23 mouse cellular contexts compared by ENCODE assay signal in the genomic region with DNA sequence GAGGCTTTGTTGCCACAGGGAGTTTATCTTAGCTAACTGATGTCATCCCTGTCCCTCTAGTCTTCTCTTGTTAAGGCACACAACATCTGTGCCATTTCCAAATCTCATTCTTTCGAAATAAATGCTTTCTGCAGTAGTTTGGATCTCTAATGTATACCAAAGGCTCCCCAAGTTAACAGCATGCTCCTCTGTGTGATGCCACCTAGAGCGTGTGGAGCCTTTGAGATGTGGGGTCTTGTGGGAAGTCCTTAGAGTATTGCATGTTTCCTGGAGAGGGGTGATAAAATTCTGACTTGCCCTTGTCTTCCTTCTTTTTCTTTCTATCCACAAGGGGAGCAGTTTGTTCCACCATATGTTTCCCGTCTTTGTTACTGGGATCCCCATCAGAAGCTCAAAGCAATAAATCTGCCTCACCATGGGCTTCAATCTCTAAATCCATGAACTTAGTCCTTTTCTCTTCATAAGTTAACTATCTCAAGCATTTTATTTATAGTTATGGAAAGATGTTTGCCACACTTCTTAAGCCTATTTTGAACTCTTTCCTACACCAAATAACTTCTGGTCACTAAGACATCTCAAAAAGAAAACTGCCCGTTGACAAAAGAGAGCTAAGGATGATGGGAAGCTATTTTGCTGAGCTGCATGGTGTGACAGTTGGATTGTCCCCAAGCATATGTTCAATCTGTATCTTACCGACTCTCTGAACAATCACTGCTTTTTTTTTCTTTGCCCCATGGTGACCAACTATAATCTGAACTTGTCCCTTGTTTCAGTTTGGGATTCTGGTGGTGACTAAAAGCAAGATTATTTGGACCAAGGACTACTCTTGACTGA.
"Had no signal": no experiment of that assay in that cellular context is flagged by ENCODE, and none has a peak within 500 bp of the region (broad histone marks: within the 10 kb centered on the region; RNA-seq: fewer than 3 reads in every experiment).

No protein-coding gene starts in this region.

- H3K9me3 ChIP-seq: heart, embryonic 10.5 days; heart, embryonic 12.5 days; hindbrain, embryonic 13.5 days; hindbrain, embryonic 15.5 days; kidney, embryonic 15.5 days; limb, embryonic 13.5 days; limb, embryonic 15.5 days had no signal

- H3K36me3 ChIP-seq: heart, embryonic 10.5 days; heart, embryonic 12.5 days; hindbrain, embryonic 13.5 days; hindbrain, embryonic 15.5 days; kidney, embryonic 15.5 days; limb, embryonic 13.5 days; limb, embryonic 15.5 days had no signal

- H3K4me1 ChIP-seq: heart, embryonic 10.5 days; heart, embryonic 12.5 days; hindbrain, embryonic 13.5 days; hindbrain, embryonic 15.5 days; kidney, embryonic 15.5 days; limb, embryonic 13.5 days; limb, embryonic 15.5 days had no signal

- H3K27me3 ChIP-seq: heart, embryonic 12.5 days; hindbrain, embryonic 13.5 days; hindbrain, embryonic 15.5 days; kidney, embryonic 15.5 days; limb, embryonic 13.5 days; limb, embryonic 15.5 days had no signal

- DNase-seq: gastrocnemius, adult 2 months; gastrocnemius, postnatal 10 days; gastrocnemius, postnatal 25 days; heart, adult 18-20 months; heart, postnatal 10 days; heart, postnatal 4 days; kidney, adult 11 months; kidney, adult 2 months; kidney, adult 9 months; kidney, postnatal 10 days; kidney, postnatal 36 days; layer of hippocampus, adult 9-11 months; layer of hippocampus, postnatal 36 days; left cerebral cortex, postnatal 4 days had no signal

- H3K4me3 ChIP-seq: gastrocnemius, adult 2 months; heart, embryonic 10.5 days; heart, embryonic 12.5 days; hindbrain, embryonic 13.5 days; hindbrain, embryonic 15.5 days; kidney, embryonic 15.5 days; limb, embryonic 13.5 days; limb, embryonic 15.5 days had no signal

- H3K27ac ChIP-seq: gastrocnemius, adult 2 months; heart, embryonic 10.5 days; hindbrain, embryonic 13.5 days; hindbrain, embryonic 15.5 days; hindbrain, postnatal 0 days; kidney, embryonic 15.5 days; limb, embryonic 13.5 days; limb, embryonic 15.5 days had no signal

- H3K4me2 ChIP-seq: heart, embryonic 12.5 days; hindbrain, embryonic 13.5 days; hindbrain, embryonic 15.5 days; kidney, embryonic 15.5 days; limb, embryonic 13.5 days; limb, embryonic 15.5 days had no signal

- ATAC-seq: hindbrain, postnatal 0 days; intestine, embryonic 16.5 days had no signal

- H3K9ac ChIP-seq: heart, embryonic 12.5 days; hindbrain, embryonic 13.5 days; hindbrain, embryonic 15.5 days; kidney, embryonic 15.5 days; limb, embryonic 13.5 days; limb, embryonic 15.5 days had no signal
